Mouse (Mus musculus) lung, postnatal 4 days (tissue): ENCODE measurements at regions not wholly inside any gene's neighbourhood (a gene's known extent, or its start where the extent isn't known, plus 50 kb on each side); places are given as distances from the start of the nearest gene placed in this dataset.

Experiments
- DNase-seq, 2 experiments: peaks; one replicate each; pipeline ENCODE4 v3.0.0; 2021

DNA sequence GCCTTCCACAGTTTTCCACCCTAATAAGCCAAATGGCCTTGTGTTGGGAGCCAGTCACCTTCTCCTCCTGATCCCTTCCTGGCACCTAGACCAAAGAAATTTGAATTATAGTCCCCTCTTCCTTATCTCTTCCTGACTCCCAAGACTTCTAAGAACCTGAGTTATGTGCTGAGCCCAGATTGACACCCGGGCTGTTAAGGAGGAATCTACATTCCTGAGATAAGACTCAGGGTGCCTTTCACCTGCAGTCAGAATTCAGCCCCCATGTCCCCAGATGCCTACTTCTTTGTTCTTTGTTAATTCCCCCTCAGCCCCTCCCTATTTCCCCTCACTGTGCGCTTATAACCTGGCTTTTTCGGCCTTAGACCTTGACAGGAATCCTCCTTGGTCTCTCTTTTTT is 1531.6 kb upstream of the B3galt2 start:
- DNase-seq, result peak in 1 of 2 experiments; percentile 23

- DNase-seq, result no peak
Measured at GRCm38 (mm10) chr1:142157310-142157709, 1483.2 kb upstream of the B3galt2 start.

- no peak for DNase-seq
Measured at GRCm38 (mm10) chr1:142159481-142159880, 1481.0 kb upstream of the B3galt2 start.

DNA sequence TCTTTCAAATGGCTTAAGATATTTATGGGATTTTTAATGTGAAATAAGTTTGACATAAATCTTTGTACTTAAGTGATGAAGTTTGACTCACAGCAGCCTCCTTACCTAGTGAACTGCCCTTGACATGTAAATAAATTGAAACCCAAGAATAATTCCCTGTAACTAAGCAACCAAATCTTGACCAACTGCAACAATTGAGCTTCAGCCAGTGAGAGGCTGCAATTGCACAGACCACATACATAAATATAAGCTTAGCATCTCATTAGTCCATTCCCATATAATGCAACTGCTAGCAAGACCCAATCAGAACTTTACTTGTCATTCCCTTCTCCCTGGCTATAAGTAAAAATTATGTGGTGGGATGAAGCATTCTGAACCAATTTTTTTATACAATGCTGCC is 1473.5 kb upstream of the B3galt2 start:
- DNase-seq, result no peak

DNA sequence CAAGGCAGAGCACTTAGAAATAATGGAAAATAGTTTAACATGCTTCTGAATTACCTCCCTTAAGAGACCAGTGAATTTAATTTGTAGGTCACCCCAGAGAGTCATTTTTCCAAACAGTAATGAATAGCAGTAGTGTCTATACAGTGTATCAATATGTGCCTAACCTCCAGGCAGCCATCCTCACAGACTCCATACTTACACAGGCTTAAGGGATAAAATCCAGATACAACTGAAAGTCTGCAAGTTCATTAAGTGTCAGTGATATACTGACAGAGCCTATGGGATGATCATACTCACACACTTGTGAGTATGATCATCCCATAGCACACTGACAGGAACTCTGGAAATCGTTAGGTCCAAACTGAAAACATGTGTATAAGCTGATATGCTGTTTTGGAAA is 1469.3 kb upstream of the B3galt2 start:
- no peak for DNase-seq

GRCm38 (mm10) chr1:142214778-142215177 is 1425.7 kb upstream of the B3galt2 start:
- no peak for DNase-seq
